Mouse (Mus musculus) thymus, postnatal 25 days (tissue): ENCODE measurements around the gene Iah1.

ENCODE experiments used
- DNase-seq: peaks from one replicate; pipeline ENCODE4 v3.0.0; 2022

Gene Iah1

DNA sequence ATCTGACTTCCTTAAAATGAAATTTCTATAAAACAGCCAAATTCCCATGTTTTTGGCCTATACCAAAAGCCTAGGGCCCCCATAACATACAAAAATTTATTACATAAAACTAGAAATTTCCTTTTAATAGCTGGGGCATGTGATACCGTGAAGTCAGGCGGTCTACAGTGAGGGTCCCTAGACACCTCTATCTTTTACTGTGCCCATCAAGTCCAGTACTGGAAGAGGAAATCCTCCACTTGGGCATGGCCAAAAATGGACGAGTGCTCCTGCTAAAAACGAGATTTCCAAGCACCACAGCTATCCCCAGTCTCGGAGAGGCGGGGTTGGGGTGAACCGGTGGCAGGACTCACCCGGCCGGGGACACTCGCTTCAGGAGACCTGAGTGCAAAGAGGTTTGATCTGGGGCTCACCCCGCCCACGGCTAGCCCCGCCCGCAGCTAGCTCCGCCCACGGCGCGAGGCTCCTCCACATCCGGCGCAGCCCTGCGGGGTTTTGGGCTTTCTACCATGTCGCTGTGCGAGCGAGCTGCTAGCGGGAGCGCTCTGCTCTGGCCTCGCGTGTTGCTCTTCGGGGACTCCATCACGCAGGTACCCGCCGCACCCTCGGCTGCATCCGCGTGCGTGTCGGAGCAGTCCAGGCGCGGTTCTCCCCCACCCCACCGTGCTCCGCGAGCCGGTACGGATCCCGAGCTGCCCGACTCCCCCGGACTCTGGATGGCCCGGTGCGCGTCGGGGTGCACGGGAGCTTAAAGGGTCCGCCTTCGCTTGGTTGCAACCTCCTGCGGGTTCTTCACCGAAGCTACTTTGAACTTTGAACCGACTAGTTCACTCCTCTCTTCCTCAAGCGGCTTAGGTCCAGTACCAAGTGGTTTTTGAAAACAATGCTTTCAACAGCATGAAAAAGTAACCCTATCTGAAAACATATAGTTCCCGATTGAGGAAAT, at the start of gene Iah1:
Gene Iah1 (plus strand): TSS at position 467 of the 946 bp plus-strand sequence.
- DNase-seq = peak; percentile 93

DNA sequence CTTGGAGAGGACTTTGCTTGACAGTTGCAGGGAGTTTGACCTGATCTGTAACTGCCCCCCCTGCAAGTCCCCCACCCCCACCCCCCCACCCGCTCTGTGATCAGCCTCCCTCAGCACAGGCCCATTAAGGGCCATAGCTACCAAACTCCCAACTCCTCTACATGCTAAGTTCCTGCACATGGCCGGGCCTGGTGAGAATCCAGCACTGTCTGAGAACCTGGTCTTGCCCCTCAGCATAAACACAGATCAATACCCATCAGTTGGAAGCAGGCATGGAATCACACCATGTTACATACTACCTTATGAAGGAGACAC, 49.4 kb upstream of the Iah1 start:
- DNase-seq = no peak

DNA sequence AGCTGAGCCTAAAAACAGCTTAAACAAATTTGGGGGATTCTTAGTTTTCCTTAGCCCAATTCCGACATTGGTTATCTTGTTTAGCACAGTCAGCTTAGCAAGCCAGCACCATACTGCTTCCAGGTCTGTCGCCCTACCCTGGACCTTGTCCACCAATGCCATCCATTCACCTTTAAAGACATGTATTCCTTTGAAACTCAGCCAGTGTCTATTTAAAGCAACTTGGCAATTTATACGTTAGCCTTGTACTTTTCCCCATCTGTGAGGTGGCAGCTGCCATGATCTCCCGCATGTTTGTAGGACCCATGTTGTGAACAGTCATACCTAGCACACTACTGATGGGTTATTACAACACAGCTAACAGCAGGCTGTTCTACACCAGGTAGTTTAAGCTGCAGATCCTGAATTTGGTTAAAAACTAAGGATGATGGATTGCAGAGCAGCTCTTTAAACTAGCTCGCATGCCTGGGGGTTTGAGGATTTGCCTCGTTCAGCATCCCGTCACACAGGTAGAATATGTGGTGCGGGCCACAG, 48.0 kb upstream of the Iah1 start:
- DNase-seq = no peak

- DNase-seq = no peak
These were observed 41.7 kb upstream of the Iah1 start for GRCm38 (mm10) chr12:21274446-21274845.

DNA sequence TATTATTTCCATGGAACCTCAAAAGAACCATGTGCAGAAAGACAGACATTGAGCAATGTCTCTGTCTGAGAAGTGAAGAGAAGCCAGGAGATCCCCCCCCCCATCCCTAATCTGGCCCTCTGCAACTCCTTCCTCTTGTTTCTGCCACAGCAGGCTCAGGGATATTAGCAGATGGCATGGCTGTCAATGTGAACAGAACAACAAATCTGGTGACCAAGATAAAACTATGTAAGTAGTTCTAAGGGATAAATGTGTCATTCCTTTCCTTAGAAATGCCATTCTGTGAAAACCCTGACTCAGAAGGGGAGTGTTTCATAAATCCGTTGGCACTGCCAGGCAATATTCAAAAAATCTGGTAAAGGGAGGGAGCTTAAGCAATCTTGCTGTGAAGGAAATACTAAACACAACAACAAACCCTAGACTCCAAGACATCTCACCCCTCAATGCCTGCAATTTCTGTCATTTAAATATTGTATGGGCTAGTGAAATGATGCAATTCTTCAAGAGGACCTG, 38.8 kb upstream of the Iah1 start:
- DNase-seq = no peak

DNA sequence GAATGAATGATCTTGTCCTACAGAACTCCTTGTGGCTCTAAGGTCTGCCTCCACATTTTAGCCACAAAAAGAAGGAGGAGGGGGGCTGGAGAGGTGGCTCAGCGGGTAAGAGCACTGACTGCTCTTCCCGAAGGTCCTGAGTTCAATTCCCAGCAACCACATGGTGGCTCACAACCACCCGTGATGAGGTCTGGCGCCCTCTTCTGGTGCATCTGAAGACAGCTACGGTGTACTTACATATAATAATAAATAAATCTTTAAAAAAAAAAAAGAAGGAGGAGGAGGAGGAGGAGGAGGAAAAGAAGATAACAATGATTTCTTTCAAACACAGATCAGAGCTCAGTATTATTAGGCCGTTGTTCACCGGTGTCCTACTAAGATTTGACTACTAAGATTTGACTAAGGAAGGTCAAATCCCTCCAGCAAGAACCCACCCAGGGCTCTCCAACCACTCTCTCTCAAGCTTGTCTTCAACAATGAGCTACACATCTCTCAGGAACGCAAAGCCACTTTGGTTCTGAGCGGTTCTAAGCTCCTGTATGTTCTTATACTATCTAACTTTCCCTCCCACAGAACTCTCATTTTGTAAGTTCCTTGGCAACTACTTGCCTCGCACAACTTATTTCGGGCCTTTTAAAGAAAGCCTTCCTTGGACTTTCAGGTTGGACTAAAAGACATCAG, 31.3 kb upstream of the Iah1 start, which contains the start of gene Cpsf3:
Gene Cpsf3 (plus strand): TSS at position 631 of the 681 bp plus-strand sequence.
- DNase-seq = peak; percentile 5

DNA sequence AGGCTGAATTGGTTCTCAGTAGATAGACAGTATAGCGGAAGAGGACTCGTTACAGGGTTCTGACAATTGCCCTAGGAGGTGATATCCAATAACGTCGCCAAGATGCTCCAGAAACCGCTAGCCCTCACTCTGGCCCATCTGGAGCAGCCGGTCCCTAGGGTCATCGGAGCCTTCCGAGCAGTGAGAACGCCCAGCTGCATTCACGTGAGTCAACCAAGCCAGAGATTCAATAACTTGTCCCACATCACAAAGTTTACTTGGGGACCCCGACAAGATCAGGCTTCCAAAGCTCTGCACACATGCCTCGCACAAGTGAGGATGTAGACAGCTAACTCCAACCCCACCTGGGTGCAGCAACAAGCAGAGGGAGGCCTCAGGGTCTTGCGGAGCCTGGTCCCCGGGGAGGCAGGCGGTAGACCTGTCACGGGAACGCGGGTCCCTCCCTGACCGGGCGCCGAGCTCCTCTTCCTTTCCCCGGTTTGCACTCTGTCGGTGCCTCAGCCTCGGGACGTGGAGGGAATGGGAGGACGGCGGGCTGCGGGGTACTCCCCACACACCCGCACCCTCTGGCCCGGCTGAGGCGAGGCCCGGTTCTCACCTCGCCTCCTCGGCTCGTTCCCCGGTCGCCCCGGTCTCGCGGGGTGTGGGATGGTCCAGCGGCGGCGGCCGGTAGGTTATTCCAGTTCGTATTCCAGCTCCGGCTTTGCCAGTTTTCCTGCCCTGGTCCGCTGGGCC, 30.5 kb upstream of the Iah1 start:
- DNase-seq = no peak

GRCm38 (mm10) chr12:21286243-21286622, 30.0 kb upstream of the Iah1 start, which contains the start of gene Itgb1bp1:
Itgb1bp1 (minus strand) TSS chr12:21286284.
- DNase-seq = peak; percentile 98

DNA sequence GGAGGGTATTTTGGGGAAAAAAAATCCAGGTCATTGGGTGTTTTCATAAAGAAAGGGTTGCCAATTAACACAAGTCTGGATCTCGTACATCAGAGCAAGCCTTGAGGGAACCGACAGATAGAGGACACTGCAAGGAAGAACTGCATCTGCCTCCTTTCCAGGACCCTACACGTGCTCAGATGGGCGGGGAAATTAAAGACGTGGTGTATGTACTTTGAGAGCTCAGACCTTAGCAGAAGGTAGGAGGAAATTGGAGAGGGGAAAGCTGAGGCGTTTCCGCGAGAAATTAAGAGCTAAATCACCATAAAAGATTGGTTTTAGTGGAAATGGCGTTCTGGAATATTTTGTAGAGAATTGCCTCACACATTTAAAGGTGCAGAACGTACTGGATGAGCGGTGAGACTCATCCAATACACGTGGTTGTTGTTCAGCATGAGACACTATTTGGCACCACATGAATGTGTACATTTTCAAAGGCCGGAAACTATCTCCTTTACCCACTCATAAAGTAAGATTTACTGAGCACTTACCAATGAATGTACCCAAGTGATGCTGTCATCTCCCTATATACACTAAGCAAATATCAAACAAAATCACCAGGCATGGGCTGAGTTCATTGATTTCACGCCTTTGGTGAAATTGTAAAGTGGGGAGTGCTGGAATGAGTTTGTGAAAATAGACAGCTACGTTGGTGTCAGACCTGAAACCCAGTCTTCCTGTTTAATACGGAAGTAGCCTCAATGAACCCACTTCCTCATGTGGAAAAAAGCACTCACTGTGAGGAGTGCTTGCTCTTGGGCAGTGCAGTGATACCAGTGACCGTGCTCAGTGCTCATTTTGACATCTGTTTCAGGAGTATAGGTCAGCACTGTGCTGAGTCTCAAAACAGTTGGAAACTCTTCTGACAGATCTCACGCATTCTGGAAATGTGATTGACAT, 29.2 kb upstream of the Iah1 start:
- peak; percentile 29 for DNase-seq

DNA sequence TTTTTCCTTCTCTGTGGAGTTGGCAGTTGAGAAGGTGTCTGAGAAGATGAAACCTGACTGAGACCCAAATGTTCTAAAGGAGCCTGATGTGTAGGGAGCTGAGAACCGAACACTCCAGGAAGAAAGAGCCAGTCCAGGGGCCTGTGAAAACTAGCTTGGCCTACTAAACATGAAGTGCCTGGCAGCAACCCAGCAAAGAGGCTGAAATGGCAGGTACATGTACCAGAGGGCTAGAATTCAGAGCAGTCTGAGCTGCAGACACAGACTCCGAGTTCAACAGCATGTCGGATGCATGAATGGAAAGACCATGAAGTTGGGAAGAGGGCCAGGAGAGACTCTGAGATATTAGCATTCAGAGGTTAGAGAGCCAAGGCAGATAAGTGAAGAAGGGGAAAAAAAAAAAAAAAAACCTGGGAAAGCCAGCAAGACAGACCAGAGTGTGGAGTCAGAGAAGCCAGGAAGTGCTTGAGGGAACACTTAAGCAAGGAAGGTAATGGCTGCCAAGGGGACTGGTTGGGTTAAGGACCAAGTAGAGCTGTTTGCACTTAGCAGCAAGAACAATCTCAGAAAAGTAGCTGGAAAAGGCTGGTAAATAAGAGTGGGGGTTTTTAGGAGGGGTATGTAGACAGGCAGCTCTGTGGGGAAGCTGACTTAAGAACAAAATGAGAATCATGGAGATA, 27.3 kb upstream of the Iah1 start:
- no peak for DNase-seq

- DNase-seq = no peak
These were observed 26.5 kb upstream of the Iah1 start for GRCm38 (mm10) chr12:21289651-21290050.

GRCm38 (mm10) chr12:21298856-21299255, 17.3 kb upstream of the Iah1 start:
- DNase-seq = no peak

DNA sequence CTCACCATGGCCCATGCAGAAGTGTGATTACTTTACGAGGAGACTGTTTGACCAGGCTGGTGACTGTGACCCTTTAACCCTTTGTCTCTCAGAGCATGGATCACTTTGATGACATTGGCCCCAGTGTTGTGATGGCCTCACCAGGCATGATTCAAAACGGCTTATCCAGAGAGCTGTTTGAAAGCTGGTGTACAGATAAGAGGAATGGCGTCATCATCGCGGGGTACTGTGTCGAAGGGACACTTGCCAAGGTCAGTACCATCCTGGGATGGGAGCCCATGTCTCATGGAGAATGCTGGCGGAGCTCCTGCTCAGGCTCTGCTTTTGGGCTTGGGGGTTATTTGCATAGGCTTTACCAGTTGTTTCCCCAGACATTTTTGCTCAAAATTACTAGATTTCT, 14.9 kb upstream of the Iah1 start:
- no peak for DNase-seq

DNA sequence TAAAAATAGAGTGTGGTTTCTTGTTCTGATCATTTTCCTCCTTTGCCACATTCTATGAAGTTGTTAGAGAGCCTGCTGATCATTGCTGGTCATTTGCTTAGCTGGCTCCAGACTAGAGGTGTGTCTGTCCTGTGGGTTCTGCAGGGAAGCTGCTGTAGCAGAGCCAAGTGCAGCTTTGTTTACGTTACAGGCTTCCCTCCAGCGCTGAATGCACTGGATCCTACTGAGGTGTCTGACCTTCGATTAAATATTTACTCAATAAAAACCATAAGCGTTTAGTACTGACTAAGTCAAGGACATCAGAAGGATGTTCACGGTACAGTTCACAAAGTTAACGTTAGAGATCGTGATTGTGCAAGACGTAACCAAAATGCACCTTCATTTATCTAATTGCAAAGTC, 14.3 kb upstream of the Iah1 start:
- DNase-seq = no peak

DNA sequence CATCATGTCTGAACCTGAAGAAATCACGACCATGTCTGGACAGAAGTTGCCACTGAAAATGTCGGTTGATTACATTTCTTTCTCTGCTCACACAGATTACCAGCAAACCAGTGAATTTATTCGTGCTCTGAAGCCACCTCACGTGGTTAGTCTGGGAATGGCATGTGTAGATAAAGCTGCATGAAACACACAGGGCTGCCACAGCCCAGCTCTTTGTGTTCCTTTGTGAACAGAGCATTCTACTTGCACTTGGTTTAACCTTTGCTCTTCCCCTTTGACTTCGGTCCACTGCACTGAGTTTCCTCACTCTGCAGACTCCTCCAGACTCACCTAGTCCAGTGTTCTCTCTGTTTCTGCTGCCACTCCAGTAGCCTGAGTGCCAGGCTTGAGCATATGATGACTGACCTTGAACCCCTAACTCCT, 13.8 kb upstream of the Iah1 start:
- DNase-seq = no peak

GRCm38 (mm10) chr12:21305741-21306140, 10.4 kb upstream of the Iah1 start:
- no peak for DNase-seq

- no peak for DNase-seq
These were observed 9.5 kb upstream of the Iah1 start for GRCm38 (mm10) chr12:21306721-21307120.

- no peak for DNase-seq
These were observed 4.0 kb upstream of the Iah1 start for GRCm38 (mm10) chr12:21312201-21312600.

- no peak for DNase-seq
These were observed 678 bp downstream of the Iah1 start for GRCm38 (mm10) chr12:21316869-21317265.

DNA sequence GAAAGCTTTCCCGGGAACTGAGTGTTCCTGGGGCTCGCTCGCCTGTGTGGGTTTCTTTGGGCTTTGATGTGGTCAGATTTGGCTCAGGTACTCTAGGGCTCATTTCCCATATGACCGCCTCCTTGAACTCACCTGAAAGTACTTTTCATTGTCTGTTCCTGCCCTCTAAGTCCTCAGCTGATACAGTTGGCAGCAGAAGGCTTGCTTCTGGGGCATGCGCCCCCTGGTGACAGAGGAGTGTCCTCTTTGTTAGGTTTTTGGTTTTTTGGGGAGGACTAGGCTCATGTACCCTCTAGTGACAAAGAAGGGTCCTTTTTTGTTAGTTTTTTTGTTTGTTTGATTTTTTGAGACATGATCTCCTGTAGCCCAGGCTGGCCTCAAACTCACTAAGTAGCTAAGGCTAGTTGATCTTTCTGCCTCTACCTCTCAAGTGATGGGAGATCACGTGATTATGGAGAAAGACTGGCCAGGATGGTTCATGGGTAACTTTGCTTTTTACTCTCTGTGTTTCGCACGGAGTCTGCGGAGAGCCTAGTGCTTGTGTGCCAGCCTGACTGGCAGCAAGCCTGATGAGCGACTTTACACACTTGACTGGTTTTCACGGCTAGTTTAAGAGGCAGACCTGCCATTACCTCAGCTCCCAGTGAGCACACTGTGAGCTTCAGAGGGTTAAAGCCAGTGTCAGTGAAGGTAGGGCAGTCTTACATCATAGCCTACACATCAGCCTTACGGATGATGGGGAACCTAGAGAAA, 2.1 kb downstream of the Iah1 start:
- peak; percentile 84 for DNase-seq
